Comparison of ENCODE assay signal across 12 mouse cellular contexts in genomic region chr4:149233938-149234337, GRCm38 (mm10).
A peak's percentile ranks its signal among the peaks of the same experiment; 100 is the strongest.
DNase-seq lines count a peak whose midpoint lies in the region; ATAC-seq and TF ChIP-seq lines count a peak whose summit lies in the region.
"Had no signal": no experiment of that assay in that cellular context is flagged by ENCODE, and none has a peak within 500 bp of the region (broad histone marks: within the 10 kb centered on the region; RNA-seq: fewer than 3 reads in every experiment).

No protein-coding gene starts in this region.

- no peaks in the 10 kb centered on the region; the same call in 1 of the 2 replicates for H3K4me1 ChIP-seq in hindbrain, embryonic 14.5 days (replicated peaks; ENCODE audit: control insufficient read depth, insufficient read depth, low read length)
- no peaks in the 10 kb centered on the region for H3K4me1 ChIP-seq in hindbrain, postnatal 0 days (ENCODE audit: insufficient read depth, low read length)
- no peaks in the 10 kb centered on the region for H3K4me1 ChIP-seq in heart, postnatal 0 days (ENCODE audit: control insufficient read depth, insufficient read depth)
- no peaks in the 10 kb centered on the region for H3K4me1 ChIP-seq in forebrain, embryonic 10.5 days
- H3K4me1 ChIP-seq: limb, embryonic 13.5 days had no signal

- no peak overlapping the region for H3K4me2 ChIP-seq in hindbrain, embryonic 14.5 days (replicated peaks)
- H3K4me2 ChIP-seq in hindbrain, postnatal 0 days (ENCODE audit: low read depth, low read length) = no peak overlapping the region
- H3K4me2 ChIP-seq in heart, postnatal 0 days (ENCODE audit: low read depth, low read length) = no peak overlapping the region
- H3K4me2 ChIP-seq: limb, embryonic 13.5 days had no signal

- H3K27ac ChIP-seq in hindbrain, embryonic 14.5 days = 0 out of 2 replicates have a peak overlapping the region, but pooled peaks have one; percentile 14
- no peak overlapping the region for H3K27ac ChIP-seq in hindbrain, postnatal 0 days
- H3K27ac ChIP-seq in heart, postnatal 0 days (ENCODE audit: low read depth) = peak overlapping the region; percentile 53
- no peak overlapping the region for H3K27ac ChIP-seq in forebrain, embryonic 10.5 days
- H3K27ac ChIP-seq: limb, embryonic 13.5 days; stomach, postnatal 0 days had no signal

- H3K27me3 ChIP-seq in hindbrain, embryonic 14.5 days (ENCODE audit: control insufficient read depth, insufficient read depth, low read length) = no peaks in the 10 kb centered on the region
- H3K27me3 ChIP-seq in hindbrain, postnatal 0 days (ENCODE audit: insufficient read depth, low read length) = no peaks in the 10 kb centered on the region
- H3K27me3 ChIP-seq in heart, postnatal 0 days (ENCODE audit: control insufficient read depth, insufficient read depth, low read length) = no peaks in the 10 kb centered on the region
- H3K27me3 ChIP-seq in forebrain, embryonic 10.5 days (ENCODE audit: poor library complexity, severe bottlenecking) = no peaks in the 10 kb centered on the region
- H3K27me3 ChIP-seq: limb, embryonic 13.5 days had no signal

- WGBS in hindbrain, embryonic 14.5 days = 53% methylated on average over 9 of the region's 9 CpGs
- 52% methylated on average over 9 of the region's 9 CpGs for WGBS in hindbrain, postnatal 0 days
- WGBS in heart, postnatal 0 days = 65% methylated on average over 9 of the region's 9 CpGs
- WGBS in forebrain, embryonic 10.5 days = 86% methylated on average over 9 of the region's 9 CpGs

- TF ChIP-seq CTCF in hindbrain, postnatal 0 days (IDR thresholded peaks at IDR 0.05; ENCODE audit: low read depth) = no peak
- no peak for TF ChIP-seq CTCF in heart, postnatal 0 days (IDR thresholded peaks at IDR 0.05; ENCODE audit: low read depth)

- no peak for ATAC-seq in hindbrain, embryonic 14.5 days (ENCODE audit: low FRiP score)
- ATAC-seq in hindbrain, postnatal 0 days = no peak
- no peak for ATAC-seq in heart, postnatal 0 days (ENCODE audit: insufficient read depth, low read depth)
- ATAC-seq: intestine, embryonic 16.5 days; liver, postnatal 0 days had no signal

- DNase-seq in hindbrain, embryonic 14.5 days (ENCODE audit: low spot score) = no peak
- DNase-seq in hindbrain, postnatal 0 days (ENCODE audit: low spot score) = no peak
- DNase-seq in heart, postnatal 0 days (ENCODE audit: low spot score) = peak; percentile 33
- peak; percentile 37 for DNase-seq in induced T-regulatory cell, adult 2 months (ENCODE audit: low read depth)
- DNase-seq in kidney, postnatal 14 days = peak; percentile 38
- no peak for DNase-seq in urinary bladder, postnatal 36 days (ENCODE audit: low spot score in 2 of 2)
- no peak for DNase-seq in forebrain, embryonic 10.5 days (ENCODE audit: extremely low spot score, low spot score)
- DNase-seq: adrenal gland, postnatal 36 days; liver, postnatal 0 days had no signal

- H3K4me3 ChIP-seq in hindbrain, embryonic 14.5 days (replicated peaks; ENCODE audit: low read length) = no peak overlapping the region
- H3K4me3 ChIP-seq in hindbrain, postnatal 0 days (ENCODE audit: low read length) = no peak overlapping the region
- H3K4me3 ChIP-seq in heart, postnatal 0 days (ENCODE audit: low read depth, low read length) = no peak overlapping the region
- H3K4me3 ChIP-seq in forebrain, embryonic 10.5 days = no peak overlapping the region
- H3K4me3 ChIP-seq: limb, embryonic 13.5 days had no signal

- H3K9me3 ChIP-seq in hindbrain, embryonic 14.5 days (ENCODE audit: control insufficient read depth, low read length) = no peaks in the 10 kb centered on the region
- H3K9me3 ChIP-seq in hindbrain, postnatal 0 days (ENCODE audit: low read length) = no peaks in the 10 kb centered on the region
- no peaks in the 10 kb centered on the region for H3K9me3 ChIP-seq in heart, postnatal 0 days (replicated peaks; ENCODE audit: control insufficient read depth, low read length)
- no peaks in the 10 kb centered on the region for H3K9me3 ChIP-seq in forebrain, embryonic 10.5 days
- H3K9me3 ChIP-seq: limb, embryonic 13.5 days had no signal

- H3K36me3 ChIP-seq in hindbrain, embryonic 14.5 days (replicated peaks; ENCODE audit: control insufficient read depth, insufficient read depth) = peaks cover 78% of the 10 kb centered on the region
- H3K36me3 ChIP-seq in hindbrain, postnatal 0 days (ENCODE audit: insufficient read depth, low read length) = peaks cover 20% of the 10 kb centered on the region
- H3K36me3 ChIP-seq in heart, postnatal 0 days (replicated peaks; ENCODE audit: control insufficient read depth, insufficient read depth, low read length) = peaks cover 58% of the 10 kb centered on the region
- peaks cover 86% of the 10 kb centered on the region for H3K36me3 ChIP-seq in forebrain, embryonic 10.5 days (replicated peaks)

- TF ChIP-seq EP300 in heart, postnatal 0 days (IDR thresholded peaks at IDR 0.05; ENCODE audit: low read depth) = peak; percentile 34; the same call in 1 of the 2 replicates

- H3K9ac ChIP-seq in hindbrain, embryonic 14.5 days = no peak overlapping the region
- no peak overlapping the region for H3K9ac ChIP-seq in hindbrain, postnatal 0 days (replicated peaks; ENCODE audit: low read length)
- H3K9ac ChIP-seq in heart, postnatal 0 days (replicated peaks; ENCODE audit: low read depth, low read length) = no peak overlapping the region
- H3K9ac ChIP-seq: limb, embryonic 13.5 days; liver, postnatal 0 days had no signal

Comparison
In these comparisons a context has a peak if more than half of its experiments do, and no peak if none do; other contexts are left out.
1. H3K27ac ChIP-seq: peak in hindbrain, embryonic 14.5 days (single experiment) and heart, postnatal 0 days (single experiment); none in hindbrain, postnatal 0 days (single experiment) and forebrain, embryonic 10.5 days (single experiment).
2. DNase-seq: peak in heart, postnatal 0 days (single experiment), induced T-regulatory cell, adult 2 months (single experiment) and kidney, postnatal 14 days (single experiment); none in hindbrain, embryonic 14.5 days (single experiment), hindbrain, postnatal 0 days (single experiment), urinary bladder, postnatal 36 days (0 of 2) and forebrain, embryonic 10.5 days (single experiment).